Mouse (Mus musculus): Measurements from ENCODE around the gene Ceacam5.

The Ceacam5 gene

DNA sequence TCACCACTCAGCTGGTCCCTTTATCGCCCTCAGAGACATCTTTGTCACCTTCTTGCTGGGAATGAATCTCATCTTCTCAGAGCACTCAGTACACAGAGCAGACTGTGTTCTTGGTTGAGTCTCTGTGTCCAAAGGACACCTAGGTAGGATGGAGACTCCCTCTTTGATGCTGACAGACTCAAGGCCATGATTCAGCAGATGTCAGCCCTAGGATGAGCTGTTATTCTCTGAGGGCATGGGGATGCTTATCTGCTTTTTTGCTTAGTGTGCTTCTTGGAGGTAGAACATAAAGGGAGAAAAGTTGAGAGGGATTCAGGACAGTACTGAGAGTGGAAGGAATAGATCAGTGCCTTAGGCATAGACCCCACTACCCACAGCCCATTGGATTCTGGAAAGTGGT lies at the start of gene Ceacam5:
Gene Ceacam5, plus strand, starts transcription at position 301 of the 400 bp plus-strand sequence.
- DNase-seq (ENCODE audit: inconsistent ontology term) = no peak
